Mouse (Mus musculus): ENCODE data around the gene Ugt2a1. TPM values are rescaled to one million over a fixed set of nuclear protein-coding genes. Genes with fewer than 3 reads are reported as not detected.
"Not testable (repeated sequence)": the region's sequence is repeated elsewhere in the genome, so short reads cannot be mapped to it uniquely, and the experiment has no call there.

The Ugt2a1 gene
- not detected in 2 replicates for polyA plus RNA-seq (2011; ENCODE audit: insufficient read depth, insufficient read length, low read depth, missing spikeins)

GRCm38 (mm10) chr5:87490771-87491170 is at the start of gene Ugt2a1:
Ugt2a1 (minus strand) TSS chr5:87490871.
- Histone ChIP-seq H3K4me3 (ENCODE audit: low read depth, low read length) (no peak within 1 kb of the TSS), H3K9ac (ENCODE audit: low read depth, poor library complexity, severe bottlenecking) (no peak within 1 kb of the TSS), H3K27me3 (ENCODE audit: control insufficient read depth, insufficient read depth, low read length, poor library complexity, severe bottlenecking) (no peaks in the 10 kb centered on the region), H3K4me1 (ENCODE audit: control insufficient read depth, insufficient read depth, low read length) (no peaks in the 10 kb centered on the region), H3K9me3 (replicated peaks; ENCODE audit: control insufficient read depth, insufficient read depth, low read length, poor library complexity, severe bottlenecking) (no peaks in the 10 kb centered on the region), H3K27ac (ENCODE audit: insufficient read depth, low read length) (no peak within 1 kb of the TSS), H3K36me3 (ENCODE audit: control insufficient read depth, insufficient read depth, low read length, poor library complexity, severe bottlenecking) (no peaks in the 10 kb centered on the region)
- TF ChIP-seq CTCF (IDR thresholded peaks at IDR 0.05; ENCODE audit: low read depth, low read length) = no peak
- TF ChIP-seq EP300 (IDR thresholded peaks at IDR 0.05; ENCODE audit: insufficient read depth, low read depth, low read length) = no peak
- no peak for TF ChIP-seq POLR2A (IDR thresholded peaks at IDR 0.05; ENCODE audit: insufficient read depth, low read length)

GRCm38 (mm10) chr5:87538111-87538510 is 47.4 kb upstream of the Ugt2a1 start, which contains the start of gene Sult1b1:
Sult1b1 (minus strand) TSS chr5:87538195.
- no peak within 1 kb of the TSS for H3K9ac ChIP-seq (ENCODE audit: low read depth, poor library complexity, severe bottlenecking)
- H3K27me3 ChIP-seq (ENCODE audit: control insufficient read depth, insufficient read depth, low read length, poor library complexity, severe bottlenecking) = no peaks in the 10 kb centered on the region
- no peaks in the 10 kb centered on the region for H3K4me1 ChIP-seq (ENCODE audit: control insufficient read depth, insufficient read depth, low read length)
- H3K27ac ChIP-seq (ENCODE audit: insufficient read depth, low read length) = no peak within 1 kb of the TSS
- no peaks in the 10 kb centered on the region for H3K36me3 ChIP-seq (ENCODE audit: control insufficient read depth, insufficient read depth, low read length, poor library complexity, severe bottlenecking)
- no peak for TF ChIP-seq CTCF (IDR thresholded peaks at IDR 0.05; ENCODE audit: low read depth, low read length)
- no peak for TF ChIP-seq POLR2A (IDR thresholded peaks at IDR 0.05; ENCODE audit: insufficient read depth, low read length)
- no peak for TF ChIP-seq EP300 (IDR thresholded peaks at IDR 0.05; ENCODE audit: insufficient read depth, low read depth, low read length)
- no peak within 1 kb of the TSS for H3K4me3 ChIP-seq (ENCODE audit: low read depth, low read length)
- no peaks in the 10 kb centered on the region for H3K9me3 ChIP-seq (replicated peaks; ENCODE audit: control insufficient read depth, insufficient read depth, low read length, poor library complexity, severe bottlenecking)

GRCm38 (mm10) chr5:87535994-87536644 is 45.4 kb upstream of the Ugt2a1 start:
- Histone ChIP-seq H3K4me1 (ENCODE audit: control insufficient read depth, insufficient read depth, low read length) (no peaks in the 10 kb centered on the region), H3K4me3 (ENCODE audit: low read depth, low read length) (no peak overlapping the region), H3K27ac (ENCODE audit: insufficient read depth, low read length) (no peak overlapping the region), H3K9ac (ENCODE audit: low read depth, poor library complexity, severe bottlenecking) (no peak overlapping the region), H3K36me3 (ENCODE audit: control insufficient read depth, insufficient read depth, low read length, poor library complexity, severe bottlenecking) (no peaks in the 10 kb centered on the region), H3K9me3 (replicated peaks; ENCODE audit: control insufficient read depth, insufficient read depth, low read length, poor library complexity, severe bottlenecking) (no peaks in the 10 kb centered on the region), H3K27me3 (ENCODE audit: control insufficient read depth, insufficient read depth, low read length, poor library complexity, severe bottlenecking) (no peaks in the 10 kb centered on the region)
- TF ChIP-seq EP300 (IDR thresholded peaks at IDR 0.05; ENCODE audit: insufficient read depth, low read depth, low read length) (no peak), CTCF (IDR thresholded peaks at IDR 0.05; ENCODE audit: low read depth, low read length) (no peak), POLR2A (IDR thresholded peaks at IDR 0.05; ENCODE audit: insufficient read depth, low read length) (no peak)

- no peak overlapping the region for H3K4me3 ChIP-seq (ENCODE audit: low read depth, low read length)
- no peaks in the 10 kb centered on the region for H3K9me3 ChIP-seq (replicated peaks; ENCODE audit: control insufficient read depth, insufficient read depth, low read length, poor library complexity, severe bottlenecking)
- H3K27me3 ChIP-seq (ENCODE audit: control insufficient read depth, insufficient read depth, low read length, poor library complexity, severe bottlenecking) = no peaks in the 10 kb centered on the region
- no peaks in the 10 kb centered on the region for H3K36me3 ChIP-seq (ENCODE audit: control insufficient read depth, insufficient read depth, low read length, poor library complexity, severe bottlenecking)
- no peak overlapping the region for H3K9ac ChIP-seq (ENCODE audit: low read depth, poor library complexity, severe bottlenecking)
- TF ChIP-seq POLR2A (IDR thresholded peaks at IDR 0.05; ENCODE audit: insufficient read depth, low read length) (no peak), CTCF (IDR thresholded peaks at IDR 0.05; ENCODE audit: low read depth, low read length) (no peak), EP300 (IDR thresholded peaks at IDR 0.05; ENCODE audit: insufficient read depth, low read depth, low read length) (no peak)
- H3K27ac ChIP-seq (ENCODE audit: insufficient read depth, low read length) = no peak overlapping the region
- H3K4me1 ChIP-seq (ENCODE audit: control insufficient read depth, insufficient read depth, low read length) = no peaks in the 10 kb centered on the region
Measured at GRCm38 (mm10) chr5:87532288-87532687, 41.6 kb upstream of the Ugt2a1 start.

- not testable (repeated sequence) for H3K36me3 ChIP-seq (ENCODE audit: control insufficient read depth, insufficient read depth, low read length, poor library complexity, severe bottlenecking); H3K27ac ChIP-seq (ENCODE audit: insufficient read depth, low read length); H3K27me3 ChIP-seq (ENCODE audit: control insufficient read depth, insufficient read depth, low read length, poor library complexity, severe bottlenecking); H3K4me3 ChIP-seq (ENCODE audit: low read depth, low read length); H3K9me3 ChIP-seq (replicated peaks; ENCODE audit: control insufficient read depth, insufficient read depth, low read length, poor library complexity, severe bottlenecking); H3K9ac ChIP-seq (ENCODE audit: low read depth, poor library complexity, severe bottlenecking); H3K4me1 ChIP-seq (ENCODE audit: control insufficient read depth, insufficient read depth, low read length)
Measured at GRCm38 (mm10) chr5:87523561-87523960, 32.9 kb upstream of the Ugt2a1 start.

- no peak for TF ChIP-seq POLR2A (IDR thresholded peaks at IDR 0.05; ENCODE audit: insufficient read depth, low read length)
- no peak for TF ChIP-seq CTCF (IDR thresholded peaks at IDR 0.05; ENCODE audit: low read depth, low read length)
- TF ChIP-seq EP300 (IDR thresholded peaks at IDR 0.05; ENCODE audit: insufficient read depth, low read depth, low read length) = no peak
- Histone ChIP-seq H3K9me3 (replicated peaks; ENCODE audit: control insufficient read depth, insufficient read depth, low read length, poor library complexity, severe bottlenecking) (no peaks in the 10 kb centered on the region), H3K36me3 (ENCODE audit: control insufficient read depth, insufficient read depth, low read length, poor library complexity, severe bottlenecking) (no peaks in the 10 kb centered on the region), H3K4me3 (ENCODE audit: low read depth, low read length) (no peak overlapping the region), H3K27me3 (ENCODE audit: control insufficient read depth, insufficient read depth, low read length, poor library complexity, severe bottlenecking) (no peaks in the 10 kb centered on the region), H3K9ac (ENCODE audit: low read depth, poor library complexity, severe bottlenecking) (no peak overlapping the region), H3K4me1 (ENCODE audit: control insufficient read depth, insufficient read depth, low read length) (no peaks in the 10 kb centered on the region), H3K27ac (ENCODE audit: insufficient read depth, low read length) (no peak overlapping the region)
Measured at GRCm38 (mm10) chr5:87505776-87506458, 15.2 kb upstream of the Ugt2a1 start.

All from ES-Bruce4 (cell line).